Mouse (Mus musculus) heart, embryonic 14.5 days (tissue): ENCODE measurements at regions not wholly inside any gene's neighbourhood (a gene's known extent, or its start where the extent isn't known, plus 50 kb on each side); places are given as distances from the start of the nearest gene placed in this dataset.
A peak's percentile ranks its signal among the peaks of the same experiment; 100 is the strongest.

Experiments used
- ATAC-seq: fragments of 200-750 bp; cut with Nextera tagmentation; 2 replicates; pipeline ENCODE4 v1.8.0; 2017; ENCODE audit warnings: low read depth, moderate TSS enrichment; ENCODE audit not compliant: insufficient number of reproducible peaks, insufficient read depth, low FRiP score
- H3K27ac ChIP-seq, 2 experiments: fragments of 200-500 bp in 1 of 2; fragments of 300-500 bp in 1 of 2; sonication (generic) in 1 of 2; replicated peaks in 1 of 2; 2 replicates each; pipeline ENCODE4 v1.5.1; 2012 to 2014; ENCODE audit warnings: low read depth in 2 of 2, low read length in 2 of 2, control low read depth in 1 of 2, mild to moderate bottlenecking in 1 of 2, mixed read lengths in 1 of 2; ENCODE audit not compliant: control insufficient read depth in 1 of 2, insufficient read depth in 1 of 2
- H3K27me3 ChIP-seq: fragments of 300-500 bp; sonication (generic); 2 replicates; pipeline ENCODE4 v1.6.1; 2014; ENCODE audit warnings: mild to moderate bottlenecking, low read length, control low read depth; ENCODE audit not compliant: control insufficient read depth, insufficient read depth
- H3K36me3 ChIP-seq: fragments of 300-500 bp; sonication (generic); 2 replicates; pipeline ENCODE4 v1.6.1; 2014; ENCODE audit warnings: mild to moderate bottlenecking, control low read depth, low read length, mixed read lengths; ENCODE audit not compliant: control insufficient read depth, insufficient read depth
- H3K4me1 ChIP-seq, 2 experiments: fragments of 200-500 bp in 1 of 2; fragments of 300-500 bp in 1 of 2; sonication (generic) in 1 of 2; 2 replicates each; pipeline ENCODE4 v1.6.1; 2012 to 2014; ENCODE audit warnings: low read length in 2 of 2, control low read depth in 1 of 2, mixed read lengths in 1 of 2; ENCODE audit not compliant: control insufficient read depth in 2 of 2, insufficient read depth in 2 of 2
- H3K4me2 ChIP-seq: fragments of 300-500 bp; sonication (generic); 2 replicates; pipeline ENCODE4 v1.6.1; 2014; ENCODE audit warnings: mild to moderate bottlenecking, low read length
- H3K4me3 ChIP-seq, 2 experiments: fragments of 200-500 bp in 1 of 2; fragments of 300-500 bp in 1 of 2; sonication (generic) in 1 of 2; 2 replicates each; pipeline ENCODE4 v1.5.1; 2012 to 2014; ENCODE audit warnings: low read length in 2 of 2, mild to moderate bottlenecking in 2 of 2, control low read depth in 1 of 2, low read depth in 1 of 2, moderate library complexity in 1 of 2; ENCODE audit not compliant: control insufficient read depth in 1 of 2, insufficient read depth in 1 of 2
- H3K9ac ChIP-seq: fragments of 300-500 bp; sonication (generic); 2 replicates; pipeline ENCODE4 v1.6.1; 2014; ENCODE audit warnings: mild to moderate bottlenecking, low read length
- H3K9me3 ChIP-seq: fragments of 300-500 bp; sonication (generic); 2 replicates; pipeline ENCODE4 v1.6.1; 2016; ENCODE audit warnings: low read length, control low read depth; ENCODE audit not compliant: control insufficient read depth
- whole genome bisulfite sequencing: fragments of 180-500 bp; shearing (Covaris S2); extraction: QIAGEN DNeasy Blood & Tissue Kit; methylation state at CpG from one replicate; pipeline ENCODE4 v1.1.7; 2014; 5-methylcytosine and 5-hydroxymethylcytosine counted together

GRCm38 (mm10) chr17:84045812-84046211 lies 141.9 kb downstream of the Zfp36l2 start:
- Histone ChIP-seq H3K9ac (no peak overlapping the region), H3K36me3 (no peaks in the 10 kb centered on the region), H3K9me3 (peaks cover 12% of the 10 kb centered on the region), H3K27ac (peak overlapping the region in 1 of 2 experiments; percentile 29; a peak in 1 of 4 replicates), H3K27me3 (no peaks in the 10 kb centered on the region), H3K4me2 (no peak overlapping the region), H3K4me1 (peaks cover 14 to 18% of the 10 kb centered on the region in 2 experiments; a peak in 3 of 4 replicates), H3K4me3 (no peak overlapping the region)
- no peak for ATAC-seq
- 84% methylated on average over 1 of the region's 1 CpGs for WGBS

GRCm38 (mm10) chr17:84044472-84044936 lies 143.2 kb downstream of the Zfp36l2 start:
- no peaks in the 10 kb centered on the region for H3K36me3 ChIP-seq
- H3K27me3 ChIP-seq, result no peaks in the 10 kb centered on the region
- peaks cover 14 to 18% of the 10 kb centered on the region in 2 experiments; a peak in 3 of 4 replicates for H3K4me1 ChIP-seq
- H3K9ac ChIP-seq, result no peak overlapping the region
- H3K27ac ChIP-seq, result peak overlapping the region; percentile 29 to 62
- no peak overlapping the region for H3K4me3 ChIP-seq
- WGBS, result 29% methylated on average over 5 of the region's 5 CpGs
- H3K9me3 ChIP-seq, result peaks cover 14% of the 10 kb centered on the region
- H3K4me2 ChIP-seq, result no peak overlapping the region
- ATAC-seq, result peak; percentile 57; the same call in 1 of the 2 replicates

- Histone ChIP-seq H3K9ac (no peak overlapping the region), H3K4me1 (peaks cover 17 to 26% of the 10 kb centered on the region in 2 experiments), H3K4me2 (no peak overlapping the region), H3K27me3 (no peaks in the 10 kb centered on the region), H3K4me3 (no peak overlapping the region), H3K27ac (no peak overlapping the region), H3K36me3 (no peaks in the 10 kb centered on the region), H3K9me3 (peaks cover 14% of the 10 kb centered on the region)
- WGBS, result 86% methylated on average over 2 of the region's 2 CpGs
- no peak for ATAC-seq
These were observed 144.6 kb downstream of the Zfp36l2 start for GRCm38 (mm10) chr17:84043102-84043501.

GRCm38 (mm10) chr17:84039444-84039843 lies 148.3 kb downstream of the Zfp36l2 start:
- Histone ChIP-seq H3K4me1 (peaks cover 21 to 27% of the 10 kb centered on the region in 2 experiments), H3K9ac (no peak overlapping the region), H3K27ac (no peak overlapping the region), H3K4me3 (no peak overlapping the region), H3K9me3 (peaks cover 7% of the 10 kb centered on the region; the same call in 1 of the 2 replicates), H3K36me3 (no peaks in the 10 kb centered on the region), H3K27me3 (no peaks in the 10 kb centered on the region), H3K4me2 (no peak overlapping the region)
- no peak for ATAC-seq
- WGBS, result 75% methylated on average over 10 of the region's 10 CpGs

- H3K36me3 ChIP-seq, result no peaks in the 10 kb centered on the region
- H3K4me1 ChIP-seq, result peaks cover 17 to 23% of the 10 kb centered on the region in 2 experiments
- no peak overlapping the region for H3K4me2 ChIP-seq
- no peaks in the 10 kb centered on the region for H3K27me3 ChIP-seq
- no peak overlapping the region for H3K4me3 ChIP-seq
- WGBS, result 48% methylated on average over 11 of the region's 11 CpGs
- peaks cover 7% of the 10 kb centered on the region; the same call in 1 of the 2 replicates for H3K9me3 ChIP-seq
- ATAC-seq, result no peak
- peak overlapping the region; percentile 25; the same call in 1 of the 2 replicates for H3K9ac ChIP-seq
- peak overlapping the region; percentile 45 to 62 for H3K27ac ChIP-seq
These were observed 150.0 kb downstream of the Zfp36l2 start for GRCm38 (mm10) chr17:84037580-84038304.

- WGBS, result 75% methylated on average over 6 of the region's 6 CpGs
- Histone ChIP-seq H3K4me2 (no peak overlapping the region), H3K36me3 (no peaks in the 10 kb centered on the region), H3K4me3 (no peak overlapping the region), H3K9me3 (peaks cover 4% of the 10 kb centered on the region; the same call in 1 of the 2 replicates), H3K4me1 (peaks cover 17 to 23% of the 10 kb centered on the region in 2 experiments), H3K27ac (0 out of 4 replicates have a peak overlapping the region, but pooled peaks of 1 of the 2 experiments have one; percentile 19), H3K9ac (no peak overlapping the region), H3K27me3 (no peaks in the 10 kb centered on the region)
- ATAC-seq, result no peak
These were observed 151.7 kb downstream of the Zfp36l2 start for GRCm38 (mm10) chr17:84036056-84036455.

GRCm38 (mm10) chr17:84034801-84035200 lies 152.9 kb downstream of the Zfp36l2 start:
- no peak overlapping the region for H3K9ac ChIP-seq
- WGBS, result 94% methylated on average over 1 of the region's 1 CpGs
- no peaks in the 10 kb centered on the region for H3K36me3 ChIP-seq
- H3K4me1 ChIP-seq, result peaks cover 17 to 23% of the 10 kb centered on the region in 2 experiments
- H3K27ac ChIP-seq, result no peak overlapping the region
- ATAC-seq, result no peak
- H3K27me3 ChIP-seq, result no peaks in the 10 kb centered on the region
- no peak overlapping the region for H3K4me3 ChIP-seq
- H3K4me2 ChIP-seq, result no peak overlapping the region
- H3K9me3 ChIP-seq, result no peaks in the 10 kb centered on the region
